Mouse (Mus musculus) C2C12 (cell line): ENCODE data around the gene Itpr3.

ENCODE experiments used
- CEBPB ChIP-seq: IDR thresholded peaks from one replicate; pipeline ENCODE4 v1.6.1; 2011; ENCODE audit warnings: low read depth, mild to moderate bottlenecking, control low read depth, moderate library complexity
- CTCF ChIP-seq: IDR thresholded peaks from one replicate; pipeline ENCODE4 v1.5.1; 2011; ENCODE audit not compliant: control insufficient read depth, insufficient read depth, insufficient read length
- FOSL1 ChIP-seq: IDR thresholded peaks from one replicate; pipeline ENCODE4 v1.8.0; 2011; ENCODE audit warnings: mild to moderate bottlenecking, low read length; ENCODE audit not compliant: poor library complexity, insufficient read depth, severe bottlenecking
- MAX ChIP-seq: IDR thresholded peaks from one replicate; pipeline ENCODE4 v1.6.1; 2011; ENCODE audit warnings: mild to moderate bottlenecking, control low read depth
- MYOD1 ChIP-seq: IDR thresholded peaks from one replicate; pipeline ENCODE4 v1.6.1; 2011; ENCODE audit warnings: low read depth; ENCODE audit not compliant: control insufficient read depth, insufficient read length
- MYOG ChIP-seq: IDR thresholded peaks from one replicate; pipeline ENCODE4 v1.6.1; 2011; ENCODE audit not compliant: control insufficient read depth, insufficient read length; ENCODE audit errors: extremely low read depth
- USF1 ChIP-seq: IDR thresholded peaks from one replicate; pipeline ENCODE4 v1.6.1; 2011; ENCODE audit warnings: low read depth, mild to moderate bottlenecking, control low read depth, moderate library complexity

DNA sequence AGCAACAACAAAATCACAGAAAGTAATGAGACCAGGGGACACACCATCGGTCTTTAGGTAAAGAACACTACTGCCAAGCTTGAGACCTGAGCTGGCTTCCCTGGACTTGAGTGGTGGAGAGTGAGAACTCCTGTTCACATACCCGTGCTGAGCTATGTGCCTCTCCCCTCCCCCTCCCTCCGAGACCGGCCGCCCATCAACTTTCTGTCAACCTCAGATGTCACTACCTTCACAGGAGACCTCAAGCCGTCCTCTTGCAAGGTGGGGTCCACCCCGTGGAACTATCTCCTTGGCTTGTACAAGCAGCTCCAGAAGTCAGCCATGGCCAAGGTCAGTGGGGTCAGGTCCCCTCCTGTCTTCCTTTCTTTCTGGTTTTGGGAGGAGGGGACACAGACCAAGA, 24.8 kb upstream of the Itpr3 start:
- TF ChIP-seq CTCF: no peak
- no peak for TF ChIP-seq USF1
- no peak for TF ChIP-seq CEBPB
- no peak for TF ChIP-seq MAX
- TF ChIP-seq MYOG: no peak
- no peak for TF ChIP-seq MYOD1
- TF ChIP-seq FOSL1: no peak
